Mouse (Mus musculus) lung, embryonic 14.5 days (tissue): ENCODE measurements around the gene Asf1b. TPM values are rescaled to one million over a fixed set of nuclear protein-coding genes. Genes with fewer than 3 reads are reported as not detected.

Experiments used
- ATAC-seq: fragments of 200-750 bp; cut with Nextera tagmentation; 2 replicates; pipeline ENCODE4 v1.8.0; 2017; ENCODE audit warnings: mild to moderate bottlenecking, moderate TSS enrichment, moderate library complexity; ENCODE audit not compliant: insufficient read depth
- DNase-seq: peaks from one replicate; pipeline ENCODE4 v3.0.0-alpha.2; 2015
- H3K27ac ChIP-seq: fragments of 300-500 bp; sonication (generic); 2 replicates; pipeline ENCODE4 v1.5.1; 2014; ENCODE audit warnings: low read depth, mild to moderate bottlenecking, moderate library complexity
- H3K27me3 ChIP-seq: fragments of 300-500 bp; sonication (generic); 2 replicates; pipeline ENCODE4 v1.6.1; 2014; ENCODE audit warnings: low read length, control low read depth; ENCODE audit not compliant: insufficient read depth
- H3K36me3 ChIP-seq: fragments of 300-500 bp; sonication (generic); 2 replicates; pipeline ENCODE4 v1.6.1; 2014; ENCODE audit warnings: control low read depth; ENCODE audit not compliant: insufficient read depth
- H3K4me1 ChIP-seq: fragments of 300-500 bp; sonication (generic); 2 replicates; pipeline ENCODE4 v1.6.1; 2014; ENCODE audit warnings: antibody characterized with exemption, control low read depth; ENCODE audit not compliant: insufficient read depth
- H3K4me2 ChIP-seq: fragments of 300-500 bp; sonication (generic); 2 replicates; pipeline ENCODE4 v1.6.1; 2014; ENCODE audit warnings: mild to moderate bottlenecking
- H3K4me3 ChIP-seq: fragments of 300-500 bp; sonication (generic); 2 replicates; pipeline ENCODE4 v1.5.1; 2014; ENCODE audit warnings: low read depth, low read length
- H3K9ac ChIP-seq: fragments of 300-500 bp; sonication (generic); 2 replicates; pipeline ENCODE4 v1.6.1; 2014
- H3K9me3 ChIP-seq: fragments of 300-500 bp; sonication (generic); 2 replicates; pipeline ENCODE4 v1.6.1; 2016; ENCODE audit warnings: low read depth, low read length, control low read depth
- CTCF ChIP-seq: IDR thresholded peaks from 2 replicates; pipeline ENCODE4 v1.5.1; 2016; ENCODE audit warnings: antibody characterized with exemption, low read depth
- WGBS: fragments of 180-500 bp; shearing (Covaris S2); extraction: QIAGEN DNeasy Blood & Tissue Kit; methylation state at CpG from one replicate; pipeline ENCODE4 v1.1.7; 2014; 5-methylcytosine and 5-hydroxymethylcytosine counted together
- polyA plus RNA-seq: library from polyadenylated mRNA; unstranded; fragments of >200 nt; fragmentation: Nextera tagmentation; extraction: Ambion mirVana; gene quantifications from 2 replicates; pipeline ENCODE4 v1.2.1, GENCODE M21; 2014

Gene Asf1b
- polyA plus RNA-seq, 1 experiment from 2014 or later: 88.9 TPM

DNA sequence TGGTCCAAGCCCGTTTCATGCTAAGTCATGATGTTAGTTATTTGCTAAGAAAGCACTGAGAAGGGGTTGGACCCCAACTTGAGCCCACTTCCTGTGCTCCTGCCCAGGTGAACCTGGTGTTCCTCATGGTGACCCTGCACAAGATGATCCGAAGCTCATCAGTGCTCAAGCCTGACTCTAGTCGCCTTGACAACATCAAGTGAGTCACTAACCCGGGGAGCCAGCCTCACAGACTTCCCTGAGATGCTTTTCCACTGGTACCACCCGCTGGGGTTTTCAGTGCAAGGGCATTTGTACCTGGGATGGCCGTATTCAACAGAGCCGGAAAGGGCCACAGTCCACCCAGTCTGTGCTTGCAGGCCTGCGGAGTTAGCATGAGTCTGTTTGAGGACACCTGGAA lies 19.9 kb upstream of the Asf1b start:
- no peak for TF ChIP-seq CTCF
- 95% methylated on average over 8 of the region's 8 CpGs for WGBS
- Histone ChIP-seq H3K27me3 (no peaks in the 10 kb centered on the region), H3K4me2 (no peak overlapping the region), H3K9ac (no peak overlapping the region), H3K9me3 (no peaks in the 10 kb centered on the region), H3K4me1 (no peaks in the 10 kb centered on the region), H3K36me3 (peaks cover 97% of the 10 kb centered on the region), H3K27ac (no peak overlapping the region), H3K4me3 (no peak overlapping the region)
- ATAC-seq (no peak), DNase-seq (no peak)

DNA sequence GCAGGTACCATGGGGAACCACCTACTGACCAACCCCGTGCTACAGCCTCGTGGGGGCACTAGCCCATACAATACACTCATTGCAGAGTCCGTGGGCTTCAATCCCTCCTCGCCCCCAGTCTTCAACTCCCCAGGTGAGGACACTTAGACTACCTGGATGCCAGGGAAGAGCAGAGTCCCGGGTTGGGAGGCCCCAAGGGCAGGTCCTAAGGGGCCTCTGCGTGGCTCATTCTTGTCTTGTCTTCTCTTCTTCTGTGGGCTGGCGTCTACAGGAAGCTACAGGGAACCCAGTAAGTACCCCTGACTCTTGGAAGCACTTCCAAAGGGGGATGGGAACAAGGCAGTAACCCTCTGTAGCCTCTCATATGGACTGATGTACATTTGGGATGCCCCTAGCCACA lies 17.7 kb upstream of the Asf1b start:
- Histone ChIP-seq H3K9ac (no peak overlapping the region), H3K4me2 (no peak overlapping the region), H3K27me3 (no peaks in the 10 kb centered on the region), H3K36me3 (peaks cover 76% of the 10 kb centered on the region), H3K4me3 (no peak overlapping the region), H3K4me1 (no peaks in the 10 kb centered on the region), H3K27ac (no peak overlapping the region), H3K9me3 (no peaks in the 10 kb centered on the region)
- ATAC-seq: no peak
- 91% methylated on average over 7 of the region's 7 CpGs for WGBS
- DNase-seq: no peak
- TF ChIP-seq CTCF: no peak

DNA sequence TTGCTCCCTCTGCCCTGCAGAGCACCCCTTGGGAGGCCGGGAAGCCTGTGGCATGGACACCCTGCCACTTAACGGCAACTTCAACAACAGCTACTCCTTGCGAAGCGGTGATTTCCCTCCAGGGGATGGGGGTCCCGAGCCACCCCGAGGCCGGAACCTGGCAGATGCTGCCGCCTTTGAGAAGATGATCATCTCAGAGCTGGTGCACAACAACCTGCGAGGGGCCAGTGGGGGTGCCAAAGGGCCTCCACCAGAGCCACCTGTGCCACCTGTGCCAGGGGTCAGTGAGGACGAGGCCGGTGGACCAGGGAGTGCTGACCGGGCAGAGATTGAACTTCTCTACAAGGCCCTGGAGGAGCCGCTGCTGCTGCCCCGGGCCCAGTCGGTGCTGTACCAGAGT lies 17.0 kb upstream of the Asf1b start:
- no peaks in the 10 kb centered on the region for H3K27me3 ChIP-seq
- H3K4me3 ChIP-seq: no peak overlapping the region
- no peak for ATAC-seq
- H3K27ac ChIP-seq: no peak overlapping the region
- H3K9ac ChIP-seq: no peak overlapping the region
- no peak overlapping the region for H3K4me2 ChIP-seq
- 90% methylated on average over 15 of the region's 15 CpGs for WGBS
- no peak for TF ChIP-seq CTCF
- no peaks in the 10 kb centered on the region for H3K4me1 ChIP-seq
- no peaks in the 10 kb centered on the region for H3K9me3 ChIP-seq
- no peak for DNase-seq
- H3K36me3 ChIP-seq: peaks cover 69% of the 10 kb centered on the region

DNA sequence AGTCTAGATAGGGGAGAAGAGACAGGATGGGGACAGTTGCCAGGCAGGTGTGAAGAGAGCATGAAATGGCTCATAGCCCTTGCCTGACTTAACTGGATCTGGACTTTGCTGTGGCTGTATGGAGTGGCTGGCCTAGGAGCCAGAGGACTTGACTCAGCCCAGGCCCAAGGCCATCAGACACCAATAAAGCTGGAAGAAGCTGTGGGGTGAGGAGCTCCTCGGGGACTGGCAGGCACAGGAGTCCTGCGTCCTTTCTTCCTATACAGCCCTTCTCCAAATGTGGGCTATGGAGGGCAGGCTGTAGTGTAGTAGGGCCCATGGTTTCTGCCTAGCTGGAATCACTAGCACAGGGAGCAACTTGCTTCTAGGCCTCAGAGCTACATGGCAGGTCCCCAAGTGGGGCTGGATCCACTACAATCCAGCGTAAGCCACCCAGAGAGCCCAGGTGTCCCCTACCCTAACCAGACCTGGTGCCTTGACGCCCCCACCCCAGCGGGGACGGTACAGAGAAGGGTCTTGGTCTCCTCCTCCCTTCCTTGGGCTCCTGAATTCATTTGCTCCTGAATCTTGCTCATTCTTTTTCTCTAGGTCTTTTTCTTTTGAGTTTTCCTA lies 14.1 kb upstream of the Asf1b start:
- DNase-seq (no peak), ATAC-seq (no peak)
- H3K9me3 ChIP-seq: no peaks in the 10 kb centered on the region
- H3K9ac ChIP-seq: no peak overlapping the region
- H3K27ac ChIP-seq: no peak overlapping the region
- no peak for TF ChIP-seq CTCF
- H3K36me3 ChIP-seq: peaks cover 40% of the 10 kb centered on the region
- no peaks in the 10 kb centered on the region for H3K27me3 ChIP-seq
- 79% methylated on average over 6 of the region's 6 CpGs for WGBS
- H3K4me2 ChIP-seq: no peak overlapping the region
- no peak overlapping the region for H3K4me3 ChIP-seq
- H3K4me1 ChIP-seq: no peaks in the 10 kb centered on the region

DNA sequence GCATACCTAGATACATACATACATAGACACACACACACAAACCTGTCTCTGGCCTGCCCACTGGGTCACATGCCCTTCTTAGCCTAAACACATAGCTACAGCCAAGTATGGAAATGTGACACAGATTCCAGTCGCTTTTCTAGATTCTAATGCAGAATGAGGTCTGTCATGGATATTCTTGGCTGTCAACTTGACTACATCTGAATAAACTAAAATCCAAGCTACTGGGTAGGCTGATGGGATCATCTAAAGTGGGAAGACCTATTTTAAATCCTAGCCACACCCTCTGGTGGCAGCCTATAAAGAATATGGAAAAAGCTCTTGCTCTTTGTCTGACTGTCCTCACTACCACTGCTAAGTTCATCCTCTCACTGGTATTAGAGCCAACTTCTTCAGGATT lies 12.9 kb upstream of the Asf1b start:
- Histone ChIP-seq H3K36me3 (peaks cover 28% of the 10 kb centered on the region), H3K4me1 (no peaks in the 10 kb centered on the region), H3K4me3 (no peak overlapping the region), H3K4me2 (no peak overlapping the region), H3K9me3 (no peaks in the 10 kb centered on the region), H3K9ac (no peak overlapping the region), H3K27me3 (no peaks in the 10 kb centered on the region), H3K27ac (no peak overlapping the region)
- DNase-seq: peak; percentile 4
- ATAC-seq: no peak
- WGBS: 72% methylated on average over 1 of the region's 1 CpGs
- no peak for TF ChIP-seq CTCF

DNA sequence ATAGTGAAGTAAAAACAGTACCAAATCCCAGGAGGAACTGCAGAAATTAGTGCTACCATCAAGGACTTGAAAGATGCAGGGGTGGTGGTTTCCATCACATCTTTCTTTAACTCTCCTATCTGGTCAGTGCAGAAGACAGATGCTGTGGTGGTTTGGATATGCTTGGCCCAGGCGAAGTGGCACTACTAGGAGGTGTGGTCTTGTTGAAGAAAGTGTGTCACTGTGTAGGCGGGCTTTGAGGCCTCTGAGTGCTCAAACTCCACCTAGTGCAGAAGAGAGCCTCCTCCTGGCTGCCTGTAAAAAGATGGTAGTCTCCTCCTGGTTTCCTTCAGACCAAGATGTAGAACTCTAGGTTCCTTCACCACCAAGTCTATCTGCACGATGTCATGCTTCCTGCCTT lies 9.8 kb upstream of the Asf1b start:
- ATAC-seq (no peak), DNase-seq (no peak)
- H3K27ac ChIP-seq: no peak overlapping the region
- H3K4me1 ChIP-seq: no peaks in the 10 kb centered on the region
- TF ChIP-seq CTCF: no peak
- no peak overlapping the region for H3K4me2 ChIP-seq
- H3K4me3 ChIP-seq: no peak overlapping the region
- no peak overlapping the region for H3K9ac ChIP-seq
- no peaks in the 10 kb centered on the region for H3K36me3 ChIP-seq
- WGBS: 43% methylated on average over 3 of the region's 3 CpGs
- no peaks in the 10 kb centered on the region for H3K27me3 ChIP-seq
- H3K9me3 ChIP-seq: no peaks in the 10 kb centered on the region

DNA sequence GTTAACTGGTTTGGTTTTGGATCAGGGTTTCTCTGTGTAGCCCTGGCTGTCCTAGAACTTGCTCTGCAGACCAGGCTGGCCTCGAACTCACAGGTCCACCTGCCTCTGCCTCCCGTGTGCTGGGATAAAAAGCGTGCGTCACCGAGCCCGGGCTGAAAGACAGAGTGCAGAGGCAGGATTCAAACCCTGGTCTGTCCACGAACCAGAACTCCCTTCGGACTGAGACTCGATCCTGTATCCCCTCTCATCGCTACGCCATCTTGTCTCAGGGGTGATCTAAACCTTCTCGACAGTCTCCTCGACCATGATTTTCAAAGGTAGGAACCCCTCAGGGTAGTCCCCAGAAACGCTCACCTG lies 580 bp upstream of the Asf1b start:
- no peaks in the 10 kb centered on the region for H3K36me3 ChIP-seq
- peak overlapping the region; percentile 73 for H3K4me3 ChIP-seq
- TF ChIP-seq CTCF: no peak
- 0 out of 2 replicates have a peak overlapping the region, but pooled peaks have one; percentile 12 for H3K27ac ChIP-seq
- H3K4me1 ChIP-seq: peaks cover 9% of the 10 kb centered on the region
- ATAC-seq: no peak
- peak overlapping the region; percentile 92 for H3K4me2 ChIP-seq
- H3K9ac ChIP-seq: peak overlapping the region; percentile 46
- no peaks in the 10 kb centered on the region for H3K27me3 ChIP-seq
- under 1% methylated on average over 14 of the region's 14 CpGs for WGBS
- DNase-seq: no peak
- no peaks in the 10 kb centered on the region for H3K9me3 ChIP-seq

DNA sequence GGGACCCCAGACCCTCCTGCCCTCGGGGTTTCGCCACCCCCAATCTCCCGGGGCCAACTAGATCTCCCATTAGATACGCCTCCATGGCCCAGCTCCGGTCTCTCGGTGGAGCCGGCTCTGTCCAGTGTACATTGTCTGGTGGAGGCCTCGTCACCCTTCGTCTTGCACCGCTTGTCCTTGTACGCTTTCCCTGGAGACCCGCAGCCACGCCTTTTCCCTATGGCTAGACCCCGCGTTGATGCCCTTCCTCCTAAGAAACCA lies 581 bp downstream of the Asf1b start:
- Histone ChIP-seq H3K27me3 (no peaks in the 10 kb centered on the region), H3K36me3 (0 out of 2 replicates have a peak, but pooled peaks cover 3% of the 10 kb centered on the region), H3K4me2 (peak overlapping the region; percentile 92), H3K4me1 (peaks cover 9% of the 10 kb centered on the region), H3K9ac (peak overlapping the region; percentile 58), H3K9me3 (no peaks in the 10 kb centered on the region), H3K27ac (no peak overlapping the region), H3K4me3 (peak overlapping the region; percentile 73)
- DNase-seq: no peak
- TF ChIP-seq CTCF: no peak
- no peak for ATAC-seq
- under 1% methylated on average over 15 of the region's 15 CpGs for WGBS
